Mouse (Mus musculus): ENCODE measurements at regions not wholly inside any gene's neighbourhood (a gene's known extent, or its start where the extent isn't known, plus 50 kb on each side); places are given as distances from the start of the nearest gene placed in this dataset.

DNA sequence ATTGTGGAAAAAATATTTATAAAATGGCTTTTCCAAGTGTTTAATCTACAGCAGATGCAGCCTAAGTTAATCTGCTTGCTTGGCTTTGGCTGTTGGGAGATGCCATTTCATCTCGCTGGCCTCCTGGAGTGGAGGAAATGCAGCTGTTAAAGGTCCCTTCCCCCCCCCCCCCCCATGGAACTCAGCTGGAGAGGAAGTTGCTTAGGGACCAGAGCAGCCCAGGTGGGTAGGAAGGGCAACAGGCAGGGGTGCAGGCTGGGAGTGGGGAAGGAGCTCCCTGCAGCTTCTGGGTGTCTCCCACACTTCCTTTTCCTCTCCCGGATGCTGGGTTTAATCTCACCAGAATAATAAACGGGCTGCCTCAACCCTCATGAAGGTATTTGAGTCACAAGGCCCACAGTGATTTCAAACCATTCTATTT is 104.0 kb upstream of the Pmepa1 start:
- Histone ChIP-seq H3K4me1 (ENCODE audit: control insufficient read depth, insufficient read depth, low read length) (no peaks in the 10 kb centered on the region), H3K27ac (ENCODE audit: insufficient read depth, low read depth, low read length) (no peak overlapping the region), H3K4me3 (ENCODE audit: insufficient read depth, low read depth, low read length) (no peak overlapping the region)
- no peak for TF ChIP-seq CTCF (IDR thresholded peaks at IDR 0.05; ENCODE audit: insufficient read depth, low read depth, low read length)
- TF ChIP-seq POLR2A (IDR thresholded peaks at IDR 0.05; ENCODE audit: insufficient read depth, low read depth, low read length) = no peak
- 51% methylated on average over 3 of the region's 3 CpGs for WGBS

DNA sequence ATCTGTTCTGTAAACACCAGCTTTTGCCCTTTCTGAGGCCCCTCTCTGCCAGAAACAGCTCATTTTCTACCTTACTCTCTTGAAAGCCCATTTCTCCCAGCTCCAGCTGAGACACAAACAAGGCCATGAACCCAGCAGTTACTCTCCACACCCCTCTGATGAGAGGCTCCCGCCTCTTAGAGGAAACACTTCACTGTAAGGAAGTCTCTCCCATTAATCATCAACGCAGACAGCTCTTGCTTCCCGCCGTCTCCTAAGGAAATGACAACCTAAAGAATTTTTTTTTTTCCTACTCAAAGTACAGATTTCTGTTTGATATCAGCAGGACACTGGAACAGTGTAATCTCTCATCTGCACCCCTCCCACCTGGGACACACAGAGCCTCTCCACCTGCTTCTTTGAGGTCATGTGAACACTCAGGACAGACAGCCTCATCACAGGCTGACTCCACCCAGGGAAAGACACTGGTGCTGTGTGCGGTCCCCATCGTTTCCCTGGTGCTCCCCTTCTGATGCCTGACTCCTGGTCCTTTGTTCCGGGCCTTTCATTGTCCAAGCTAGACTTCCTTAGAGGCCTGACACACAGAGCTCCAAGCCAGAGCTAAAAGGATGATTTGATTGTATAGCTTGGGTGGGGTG is 106.0 kb upstream of the Pmepa1 start:
- WGBS = 71% methylated on average over 7 of the region's 7 CpGs
- Histone ChIP-seq H3K27ac (ENCODE audit: insufficient read depth, low read depth, low read length) (no peak overlapping the region), H3K4me1 (ENCODE audit: control insufficient read depth, insufficient read depth, low read length) (no peaks in the 10 kb centered on the region), H3K4me3 (ENCODE audit: insufficient read depth, low read depth, low read length) (no peak overlapping the region)
- TF ChIP-seq POLR2A (IDR thresholded peaks at IDR 0.05; ENCODE audit: insufficient read depth, low read depth, low read length) = no peak
- no peak for TF ChIP-seq CTCF (IDR thresholded peaks at IDR 0.05; ENCODE audit: insufficient read depth, low read depth, low read length)

DNA sequence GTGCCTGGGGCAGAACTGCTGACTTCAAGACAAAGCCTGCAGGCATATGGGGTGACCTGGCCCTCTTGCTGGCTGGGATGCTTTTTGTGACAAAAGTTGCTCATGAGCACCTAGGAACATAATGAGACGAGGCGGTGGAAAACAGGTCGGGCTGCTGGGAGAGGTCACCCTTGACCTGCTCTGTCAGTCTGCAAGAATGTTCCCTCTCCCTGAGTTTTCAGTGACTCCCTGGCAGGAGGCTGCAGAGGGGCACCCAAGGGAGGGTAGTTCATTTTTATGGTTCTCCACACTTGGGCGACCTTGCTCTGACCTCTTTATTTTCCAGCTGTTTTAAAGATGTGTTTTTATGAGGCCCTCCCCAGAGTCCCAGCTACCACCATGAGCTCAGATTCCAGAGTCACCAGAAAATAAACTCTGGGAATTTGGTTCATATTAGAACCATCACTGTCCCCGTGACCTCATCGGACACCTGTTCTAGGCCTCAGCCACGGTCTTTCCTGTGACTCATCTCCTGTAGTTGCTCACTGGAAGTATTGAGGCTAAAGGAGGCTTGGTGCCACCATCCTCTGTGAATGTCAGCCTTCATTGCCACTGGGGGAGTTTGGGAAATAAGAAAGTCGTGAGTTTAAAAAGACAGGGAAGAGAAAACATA is 108.7 kb upstream of the Pmepa1 start:
- no peak overlapping the region for H3K27ac ChIP-seq (ENCODE audit: insufficient read depth, low read depth, low read length)
- WGBS = 90% methylated on average over 8 of the region's 8 CpGs
- H3K4me1 ChIP-seq (ENCODE audit: control insufficient read depth, insufficient read depth, low read length) = no peaks in the 10 kb centered on the region
- TF ChIP-seq CTCF (IDR thresholded peaks at IDR 0.05; ENCODE audit: insufficient read depth, low read depth, low read length) = no peak
- H3K4me3 ChIP-seq (ENCODE audit: insufficient read depth, low read depth, low read length) = no peak overlapping the region

DNA sequence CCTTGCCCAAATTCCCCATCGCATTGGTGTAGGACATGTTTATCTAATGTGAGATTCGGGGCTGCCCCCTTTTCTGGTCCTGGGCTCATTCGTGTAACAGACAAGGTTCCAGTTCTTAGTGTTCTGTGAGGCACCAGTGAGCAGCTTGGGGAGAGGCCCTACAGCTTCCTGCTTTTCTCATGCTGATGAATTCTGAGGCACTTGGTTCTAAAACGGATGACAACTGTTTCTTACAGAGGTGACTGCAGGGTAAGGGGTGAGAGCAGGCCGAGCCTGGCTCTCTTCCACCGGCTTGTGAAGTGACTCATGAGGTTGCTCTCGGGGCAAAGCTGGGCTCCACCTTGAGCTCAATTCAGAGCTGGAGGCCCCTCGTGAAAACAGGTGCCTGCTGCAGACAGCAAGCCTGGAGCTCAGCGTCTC is 109.4 kb upstream of the Pmepa1 start:
- TF ChIP-seq CTCF (IDR thresholded peaks at IDR 0.05; ENCODE audit: insufficient read depth, low read depth, low read length) (no peak), POLR2A (IDR thresholded peaks at IDR 0.05; ENCODE audit: insufficient read depth, low read depth, low read length) (no peak)
- no peak overlapping the region for H3K4me3 ChIP-seq (ENCODE audit: insufficient read depth, low read depth, low read length)
- WGBS = 74% methylated on average over 9 of the region's 9 CpGs
- no peak overlapping the region for H3K27ac ChIP-seq (ENCODE audit: insufficient read depth, low read depth, low read length)
- no peaks in the 10 kb centered on the region for H3K4me1 ChIP-seq (ENCODE audit: control insufficient read depth, insufficient read depth, low read length)

DNA sequence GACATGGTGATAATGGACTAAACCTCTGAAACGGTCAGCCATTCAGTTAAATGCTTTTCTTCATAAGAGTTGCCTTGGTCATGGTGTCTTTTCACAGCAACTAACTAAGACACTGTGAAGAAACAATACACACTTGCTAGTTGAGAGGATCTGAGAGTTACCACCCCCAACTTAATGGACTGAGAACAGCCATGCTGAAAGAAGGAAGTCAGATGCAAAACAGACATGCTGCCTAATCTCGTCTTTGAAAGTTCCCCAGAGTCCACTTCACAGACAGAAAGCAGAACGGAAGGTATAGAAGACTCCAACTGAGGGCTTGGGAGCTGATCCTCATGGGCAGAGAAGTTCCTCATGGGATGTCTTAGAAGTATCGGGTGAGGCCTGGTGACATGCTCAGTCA is 111.8 kb upstream of the Pmepa1 start:
- H3K4me1 ChIP-seq (ENCODE audit: control insufficient read depth, insufficient read depth, low read length) = no peaks in the 10 kb centered on the region
- H3K27ac ChIP-seq (ENCODE audit: insufficient read depth, low read depth, low read length) = no peak overlapping the region
- no peak overlapping the region for H3K4me3 ChIP-seq (ENCODE audit: insufficient read depth, low read depth, low read length)
- TF ChIP-seq CTCF (IDR thresholded peaks at IDR 0.05; ENCODE audit: insufficient read depth, low read depth, low read length) (no peak), POLR2A (IDR thresholded peaks at IDR 0.05; ENCODE audit: insufficient read depth, low read depth, low read length) (no peak)
- WGBS = 85% methylated on average over 4 of the region's 4 CpGs

DNA sequence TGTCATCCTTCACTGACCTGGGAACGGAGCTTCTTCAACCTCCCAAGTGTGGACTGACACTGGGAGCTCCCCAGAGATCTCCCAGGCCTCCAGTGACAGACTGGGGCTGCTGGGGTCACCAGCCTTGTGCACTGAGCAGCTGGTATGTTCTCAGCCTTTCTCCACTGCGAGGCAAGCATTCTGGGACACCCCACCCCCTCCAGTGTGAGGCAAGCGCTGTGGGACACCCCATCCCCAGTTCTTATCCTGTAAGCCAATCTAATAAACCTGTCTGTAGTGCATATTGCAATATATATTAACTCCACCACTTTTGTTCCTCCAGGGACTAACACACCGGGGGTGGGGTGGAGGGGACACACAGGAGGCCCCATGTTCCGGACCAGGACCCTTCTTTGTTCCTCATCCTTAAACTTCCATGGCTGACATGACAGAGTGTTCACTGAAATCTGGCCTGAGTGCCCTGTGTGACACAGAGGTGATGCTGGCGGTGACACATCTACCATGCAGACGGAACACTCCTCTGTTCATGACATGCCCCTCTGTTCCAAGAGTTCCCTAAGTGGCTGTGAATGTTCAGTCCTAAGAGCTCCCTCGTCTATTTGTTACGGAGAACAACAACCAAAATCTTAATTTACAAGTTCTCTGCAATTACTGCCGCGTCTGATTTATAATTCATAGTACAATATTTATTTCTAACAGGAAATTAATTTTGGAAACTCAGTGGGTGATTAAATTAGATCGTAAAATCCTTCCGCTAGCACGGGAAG is 116.4 kb upstream of the Pmepa1 start:
- Histone ChIP-seq H3K4me3 (ENCODE audit: insufficient read depth, low read depth, low read length) (no peak overlapping the region), H3K27ac (ENCODE audit: insufficient read depth, low read depth, low read length) (no peak overlapping the region), H3K4me1 (ENCODE audit: control insufficient read depth, insufficient read depth, low read length) (no peaks in the 10 kb centered on the region)
- no peak for TF ChIP-seq POLR2A (IDR thresholded peaks at IDR 0.05; ENCODE audit: insufficient read depth, low read depth, low read length)
- TF ChIP-seq CTCF (IDR thresholded peaks at IDR 0.05; ENCODE audit: insufficient read depth, low read depth, low read length) = no peak
- WGBS = 85% methylated on average over 14 of the region's 14 CpGs

DNA sequence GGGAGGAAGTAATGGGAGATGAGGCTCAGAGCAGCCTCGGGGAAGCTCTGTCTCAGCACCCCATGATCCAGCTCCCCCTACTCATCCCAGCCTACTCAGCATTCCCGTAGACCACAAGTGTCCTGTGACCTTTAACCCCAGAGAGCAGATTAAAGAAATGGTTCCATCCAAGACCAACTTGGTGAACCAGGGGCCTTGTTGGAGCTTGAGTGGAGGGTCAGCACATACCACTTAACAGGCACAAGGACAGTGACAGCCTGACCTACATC is 116.9 kb upstream of the Pmepa1 start:
- H3K27ac ChIP-seq (ENCODE audit: insufficient read depth, low read depth, low read length) = no peak overlapping the region
- no peak overlapping the region for H3K4me3 ChIP-seq (ENCODE audit: insufficient read depth, low read depth, low read length)
- 68% methylated on average over 2 of the region's 2 CpGs for WGBS
- TF ChIP-seq CTCF (IDR thresholded peaks at IDR 0.05; ENCODE audit: insufficient read depth, low read depth, low read length) (no peak), POLR2A (IDR thresholded peaks at IDR 0.05; ENCODE audit: insufficient read depth, low read depth, low read length) (no peak)
- no peaks in the 10 kb centered on the region for H3K4me1 ChIP-seq (ENCODE audit: control insufficient read depth, insufficient read depth, low read length)

DNA sequence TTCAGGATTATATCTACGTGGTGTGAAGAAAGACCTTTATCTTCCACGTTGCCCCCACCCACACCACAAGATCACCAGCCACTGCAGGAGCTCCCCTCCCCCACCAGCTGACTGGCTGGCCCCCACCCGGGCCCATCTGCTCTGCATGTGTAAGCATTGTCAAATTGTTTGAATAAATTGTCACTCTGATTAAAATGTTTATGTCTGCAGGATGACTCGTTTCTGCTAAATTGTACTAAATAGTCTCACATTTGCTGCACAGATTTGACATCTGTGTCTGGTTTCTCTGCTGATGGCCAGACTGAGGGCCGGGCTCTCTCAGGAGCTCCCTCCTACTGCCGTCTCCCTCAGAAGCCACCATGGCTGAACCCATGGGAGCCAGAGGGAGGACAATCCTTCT is 119.2 kb upstream of the Pmepa1 start:
- TF ChIP-seq POLR2A (IDR thresholded peaks at IDR 0.05; ENCODE audit: insufficient read depth, low read depth, low read length) (no peak), CTCF (IDR thresholded peaks at IDR 0.05; ENCODE audit: insufficient read depth, low read depth, low read length) (no peak)
- no peak overlapping the region for H3K27ac ChIP-seq (ENCODE audit: insufficient read depth, low read depth, low read length)
- no peaks in the 10 kb centered on the region for H3K4me1 ChIP-seq (ENCODE audit: control insufficient read depth, insufficient read depth, low read length)
- H3K4me3 ChIP-seq (ENCODE audit: insufficient read depth, low read depth, low read length) = no peak overlapping the region
- WGBS = 44% methylated on average over 6 of the region's 6 CpGs

DNA sequence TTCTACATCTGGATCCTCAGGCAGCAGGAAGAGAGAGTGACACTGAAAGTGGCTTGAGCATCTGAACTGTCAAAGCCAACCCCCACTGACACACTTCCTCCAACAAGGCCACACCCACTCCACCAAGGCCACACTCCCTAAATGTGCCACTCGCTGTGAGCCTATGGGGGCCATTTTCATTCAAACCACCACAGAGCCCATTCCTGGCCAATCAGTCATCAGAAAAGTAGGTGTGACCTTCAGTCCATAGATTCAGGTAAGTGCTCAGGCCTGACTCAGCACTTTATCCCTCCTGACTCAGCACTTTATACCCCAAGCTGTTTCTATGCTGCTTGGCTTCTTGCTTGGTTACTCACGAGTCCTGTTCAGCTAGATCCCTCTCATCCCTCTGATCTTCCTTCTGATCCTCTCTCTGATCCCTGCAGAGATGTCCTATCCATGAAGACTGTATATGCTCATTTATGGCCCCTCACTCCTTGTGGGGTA is 121.6 kb upstream of the Pmepa1 start:
- Histone ChIP-seq H3K4me3 (ENCODE audit: insufficient read depth, low read depth, low read length) (no peak overlapping the region), H3K27ac (ENCODE audit: insufficient read depth, low read depth, low read length) (no peak overlapping the region), H3K4me1 (ENCODE audit: control insufficient read depth, insufficient read depth, low read length) (no peaks in the 10 kb centered on the region)
- TF ChIP-seq POLR2A (IDR thresholded peaks at IDR 0.05; ENCODE audit: insufficient read depth, low read depth, low read length) (no peak), CTCF (IDR thresholded peaks at IDR 0.05; ENCODE audit: insufficient read depth, low read depth, low read length) (no peak)
- 100% methylated on average over 2 of the region's 2 CpGs for WGBS
